Mouse (Mus musculus): Measurements from ENCODE around the gene Gpnmb.

Gpnmb gene

DNA sequence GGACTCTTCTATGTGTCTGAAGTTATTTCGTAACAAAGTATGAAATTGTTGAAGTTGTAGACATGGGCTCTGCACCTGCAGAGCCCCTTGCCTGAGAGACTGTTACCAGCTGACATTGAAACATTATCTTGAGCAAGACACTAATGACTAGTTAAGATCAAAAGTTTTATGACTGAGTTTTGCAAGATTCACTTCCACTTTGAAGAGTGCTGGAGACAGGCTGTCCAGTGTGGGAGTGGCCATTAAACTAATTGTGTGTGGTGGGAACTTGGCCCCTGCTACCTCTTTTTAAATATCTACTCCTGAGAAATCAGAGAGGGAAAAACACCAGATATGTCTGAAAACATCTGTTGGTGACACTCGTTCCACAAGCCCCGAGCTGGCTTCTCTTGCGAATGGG, 5.1 kb upstream of the Gpnmb start:
- 89% methylated on average over 4 of the region's 4 CpGs for WGBS

GRCm38 (mm10) chr6:49032783-49033182, 3.6 kb upstream of the Gpnmb start:
- 49% methylated on average over 4 of the region's 4 CpGs for WGBS

- whole genome bisulfite sequencing, result 77% methylated on average over 12 of the region's 12 CpGs
Observed at GRCm38 (mm10) chr6:49037268-49037662, 919 bp downstream of the Gpnmb start.

DNA sequence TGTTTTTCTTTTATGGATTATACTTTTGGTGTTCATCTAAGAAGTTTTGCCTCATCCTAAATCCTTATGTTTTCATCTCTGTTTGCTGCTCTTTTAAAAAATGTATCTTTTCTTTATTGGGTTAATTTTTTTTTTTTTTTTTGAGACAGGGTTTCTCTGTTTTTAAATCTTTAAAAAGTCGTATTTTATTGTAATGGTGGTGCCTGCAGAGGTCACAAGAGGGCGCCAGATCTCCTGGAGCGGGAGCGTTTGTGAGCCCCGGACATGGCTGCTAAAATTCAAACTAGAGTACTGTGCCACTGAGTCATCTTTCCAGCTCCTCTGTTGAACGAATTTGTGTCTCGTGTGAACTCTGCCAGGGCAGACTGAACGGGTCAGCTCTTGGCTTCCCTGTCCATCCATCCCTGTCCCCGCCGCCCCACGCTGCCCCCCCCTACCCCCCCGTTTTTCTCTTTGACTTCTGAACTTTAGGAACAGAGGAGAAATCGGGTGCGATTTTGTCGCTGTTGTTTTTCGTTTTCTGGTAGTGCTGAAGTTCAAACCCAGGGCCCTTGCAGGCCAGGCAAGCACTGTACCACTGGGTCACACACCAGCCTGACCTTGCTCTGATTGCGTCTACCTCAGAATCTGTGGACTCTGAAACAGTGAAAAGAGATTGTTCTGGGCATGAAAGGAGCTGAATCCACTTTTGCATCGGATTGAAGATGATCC, 3.3 kb downstream of the Gpnmb start:
- WGBS, result 13% methylated on average over 18 of the region's 18 CpGs

DNA sequence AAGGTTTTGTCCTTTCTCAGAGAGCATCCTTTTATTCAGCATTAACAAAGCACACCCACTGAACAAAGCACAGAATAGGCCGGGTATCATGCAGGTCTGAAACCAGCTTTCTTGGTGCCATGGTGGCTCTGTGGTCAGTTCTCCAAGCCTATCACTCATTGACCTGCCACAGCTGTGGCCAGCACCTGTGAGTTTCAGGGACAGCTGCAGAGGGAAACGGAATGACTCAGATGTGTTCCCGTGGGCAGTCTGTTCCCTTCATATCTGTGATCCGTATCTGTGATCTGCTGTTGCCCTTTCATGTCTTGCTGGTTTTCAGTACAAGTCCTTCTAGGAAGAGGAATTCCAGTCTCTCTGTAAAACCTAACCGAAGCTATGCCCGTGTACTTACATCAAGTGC, 10.2 kb downstream of the Gpnmb start:
- 73% methylated on average over 6 of the region's 6 CpGs for WGBS

DNA sequence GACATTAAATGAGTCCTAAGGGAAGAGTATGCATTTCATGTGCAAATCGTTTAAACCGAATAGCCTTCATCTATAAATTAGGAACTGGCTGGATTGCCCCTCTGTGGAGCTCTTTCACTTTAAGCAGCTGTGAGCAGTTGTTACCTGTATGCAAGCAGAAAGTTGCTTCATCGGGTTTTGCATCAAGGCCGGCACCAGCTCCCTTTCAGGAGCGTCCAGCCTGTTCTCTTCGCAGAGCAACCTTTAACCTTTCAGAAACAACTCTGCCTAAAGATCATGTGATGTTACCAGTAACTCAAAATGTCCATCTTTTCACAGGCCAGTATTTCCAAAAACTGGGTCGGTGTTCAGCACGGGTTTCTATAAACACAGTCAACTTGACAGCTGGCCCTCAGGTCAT, 10.6 kb downstream of the Gpnmb start:
- 90% methylated on average over 8 of the region's 8 CpGs for WGBS

DNA sequence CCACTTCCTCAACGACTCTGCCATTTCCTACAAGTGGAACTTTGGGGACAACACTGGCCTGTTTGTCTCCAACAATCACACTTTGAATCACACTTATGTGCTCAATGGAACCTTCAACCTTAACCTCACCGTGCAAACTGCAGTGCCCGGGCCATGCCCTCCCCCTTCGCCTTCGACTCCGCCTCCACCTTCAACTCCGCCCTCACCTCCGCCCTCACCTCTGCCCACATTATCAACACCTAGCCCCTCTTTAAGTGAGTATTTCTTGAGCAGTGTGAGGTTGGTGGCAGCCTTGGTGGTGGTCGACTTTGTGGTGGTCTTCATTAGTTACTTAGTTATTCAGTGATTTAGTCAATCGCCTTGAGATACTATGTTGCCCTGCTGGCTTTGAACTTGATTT, 11.5 kb downstream of the Gpnmb start:
- 83% methylated on average over 10 of the region's 10 CpGs for WGBS

DNA sequence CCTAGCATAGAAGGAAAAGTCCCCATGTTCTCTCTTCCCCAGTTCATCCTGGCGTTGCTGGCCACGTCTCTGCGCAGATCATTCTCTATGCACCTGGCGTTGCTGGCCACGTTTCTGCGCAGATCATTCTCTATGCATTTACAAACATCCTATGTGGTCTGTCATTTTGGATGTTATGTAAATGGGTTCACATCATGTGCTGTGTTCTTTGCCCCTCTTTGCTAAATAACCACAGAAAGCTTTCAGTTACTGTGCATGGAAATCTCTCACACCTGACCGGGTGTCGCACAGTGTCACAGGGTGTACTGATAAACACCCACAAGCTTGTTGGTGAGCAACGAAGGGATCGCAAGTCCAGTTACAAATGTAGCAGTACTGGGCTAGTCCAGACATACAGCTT, 12.0 kb downstream of the Gpnmb start:
- 93% methylated on average over 10 of the region's 10 CpGs for WGBS

DNA sequence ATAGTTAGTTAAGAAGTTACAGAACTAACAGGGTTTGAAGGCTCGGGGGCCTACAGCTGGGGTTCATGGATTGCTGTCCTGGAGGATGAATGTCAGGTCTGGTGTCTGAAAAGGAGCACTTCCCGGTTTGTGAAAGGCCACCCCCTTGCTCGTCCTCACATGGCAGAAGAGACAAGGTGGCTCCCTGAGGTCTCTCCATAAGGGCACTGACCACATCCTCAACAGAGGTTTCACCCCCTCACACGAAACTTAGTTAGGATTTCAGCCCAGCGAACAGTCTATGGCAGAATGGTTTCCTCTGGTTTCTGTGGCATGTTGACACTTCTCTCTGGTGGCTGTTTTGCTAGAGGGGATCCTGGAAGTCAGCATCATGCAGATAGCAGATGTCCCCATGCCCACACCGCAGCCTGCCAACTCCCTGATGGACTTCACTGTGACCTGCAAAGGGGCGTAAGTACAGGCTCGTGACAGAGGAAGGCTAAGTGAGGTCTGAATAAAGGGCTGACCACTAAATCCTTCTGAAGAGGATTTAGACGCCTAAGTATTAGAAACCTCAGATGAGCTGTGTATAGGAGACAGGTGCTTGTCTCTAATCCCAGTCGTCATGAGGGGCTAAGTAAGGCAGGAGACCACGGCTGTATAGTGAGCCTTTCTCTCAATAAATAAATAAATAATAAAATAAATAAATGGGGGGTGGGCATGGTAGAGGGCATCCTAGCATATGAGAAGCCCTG, 14.5 kb downstream of the Gpnmb start:
- WGBS, result 80% methylated on average over 11 of the region's 11 CpGs

DNA sequence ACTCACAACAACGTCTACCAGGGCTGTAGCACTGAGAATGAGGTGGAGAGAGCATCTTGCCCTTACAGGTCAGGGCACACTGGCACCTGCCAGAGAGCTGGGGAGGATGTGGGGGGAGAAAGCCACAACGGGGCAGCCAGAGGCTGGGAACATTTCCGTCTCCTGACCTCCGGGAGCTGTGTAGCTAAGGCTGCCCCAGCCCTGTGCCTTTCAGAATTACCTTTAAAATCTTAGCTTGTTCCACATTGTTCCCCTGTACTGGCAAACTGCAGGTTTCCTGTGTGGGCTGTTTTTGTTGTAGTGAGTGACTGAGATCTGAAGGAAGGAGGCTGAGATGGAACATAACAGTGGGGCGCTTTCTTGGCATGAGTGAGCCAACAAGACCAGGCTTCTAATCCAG, 15.8 kb downstream of the Gpnmb start:
- WGBS, result 82% methylated on average over 5 of the region's 5 CpGs

- 46% methylated on average over 7 of the region's 7 CpGs for WGBS
Observed at GRCm38 (mm10) chr6:49055256-49055733, 18.9 kb downstream of the Gpnmb start.

- WGBS, result 72% methylated on average over 9 of the region's 9 CpGs
Observed at GRCm38 (mm10) chr6:49056009-49056408, 19.7 kb downstream of the Gpnmb start.

GRCm38 (mm10) chr6:49057053-49058021, 21.0 kb downstream of the Gpnmb start:
- 42% methylated on average over 8 of the region's 8 CpGs for WGBS

DNA sequence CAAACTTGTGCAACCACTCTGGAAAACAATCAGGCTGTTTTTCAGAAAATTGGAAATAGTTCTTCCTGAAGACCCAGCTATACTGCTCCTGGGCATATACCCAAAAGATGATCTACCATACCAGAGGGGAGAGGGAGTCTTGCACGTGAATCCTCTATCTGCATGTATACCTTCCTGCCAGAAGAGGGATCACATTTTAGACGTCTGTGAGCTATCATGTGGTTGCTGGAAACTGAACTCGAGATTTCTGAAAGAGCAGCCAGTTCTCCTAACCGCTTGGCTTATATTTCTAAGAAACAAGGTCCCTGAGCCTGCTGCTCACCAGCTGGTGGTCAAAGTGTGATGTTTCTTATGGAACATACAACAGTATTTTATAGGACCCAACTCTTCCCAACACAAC, 32.0 kb downstream of the Gpnmb start:
- WGBS, result 36% methylated on average over 4 of the region's 4 CpGs

DNA sequence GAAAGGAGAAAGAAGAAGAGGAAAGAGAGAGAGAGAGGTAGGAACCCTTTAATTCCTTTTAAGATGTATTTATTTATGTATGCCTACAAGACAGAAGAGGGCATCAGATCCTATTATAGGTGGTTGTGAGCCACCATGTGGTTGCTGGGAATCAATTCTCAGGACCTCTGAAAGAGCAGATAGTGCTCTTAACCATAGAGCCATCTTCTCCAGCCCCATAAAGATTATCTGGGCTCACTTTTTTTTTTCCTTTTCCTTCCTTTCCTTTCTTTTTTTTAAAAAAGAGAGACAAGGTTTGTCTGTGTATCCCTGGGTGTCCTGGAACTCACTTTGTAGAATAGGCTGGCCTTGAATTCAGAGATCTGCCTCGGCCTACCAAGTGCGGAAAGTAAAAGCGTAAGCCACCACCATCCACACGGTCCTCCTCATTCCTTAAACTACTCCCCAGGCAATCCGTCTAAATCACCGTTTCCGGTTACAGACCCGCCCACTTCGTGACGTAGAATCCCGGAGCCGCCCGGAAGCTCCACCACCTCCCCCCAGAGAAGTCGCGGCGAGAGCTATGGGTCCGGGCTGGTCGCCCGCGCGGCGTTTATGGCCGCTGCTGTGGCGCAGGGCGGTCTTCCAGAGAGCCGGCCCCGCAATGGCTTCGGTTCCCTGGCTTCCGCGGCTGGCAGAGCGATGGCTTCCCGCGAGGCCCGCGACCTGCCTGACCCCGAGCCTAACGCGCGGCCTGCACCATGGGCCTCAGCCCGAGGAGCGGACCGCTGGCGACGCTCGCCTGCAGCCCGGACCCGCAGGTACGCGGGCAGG, 37.2 kb downstream of the Gpnmb start, which contains the start of gene Malsu1:
Gene Malsu1 (plus strand): TSS at position 492 of the 813 bp plus-strand sequence.
- under 1% methylated on average over 49 of the region's 49 CpGs for WGBS

- under 1% methylated on average over 19 of the region's 19 CpGs for WGBS
Observed at GRCm38 (mm10) chr6:49074117-49074490, 37.8 kb downstream of the Gpnmb start.

DNA sequence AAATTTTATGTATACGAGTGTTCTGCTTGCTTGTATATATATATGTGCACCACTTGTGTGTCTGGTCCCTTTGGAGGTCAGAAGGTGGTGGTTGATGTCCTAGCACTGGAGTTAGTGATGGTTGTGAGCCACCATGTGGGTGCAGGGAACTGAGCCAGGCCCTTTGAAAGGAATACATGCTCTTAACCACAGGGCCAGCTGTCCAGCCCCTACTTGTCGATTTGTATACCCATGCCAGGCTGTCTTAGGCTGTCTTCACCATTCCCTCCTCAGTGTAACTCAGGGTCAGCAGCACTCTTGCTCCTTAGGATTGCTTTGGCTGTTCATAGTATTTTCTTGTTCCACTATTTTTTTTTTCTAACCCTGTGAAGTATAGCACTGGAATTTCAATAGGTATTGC, 41.5 kb downstream of the Gpnmb start:
- WGBS, result 73% methylated on average over 2 of the region's 2 CpGs

DNA sequence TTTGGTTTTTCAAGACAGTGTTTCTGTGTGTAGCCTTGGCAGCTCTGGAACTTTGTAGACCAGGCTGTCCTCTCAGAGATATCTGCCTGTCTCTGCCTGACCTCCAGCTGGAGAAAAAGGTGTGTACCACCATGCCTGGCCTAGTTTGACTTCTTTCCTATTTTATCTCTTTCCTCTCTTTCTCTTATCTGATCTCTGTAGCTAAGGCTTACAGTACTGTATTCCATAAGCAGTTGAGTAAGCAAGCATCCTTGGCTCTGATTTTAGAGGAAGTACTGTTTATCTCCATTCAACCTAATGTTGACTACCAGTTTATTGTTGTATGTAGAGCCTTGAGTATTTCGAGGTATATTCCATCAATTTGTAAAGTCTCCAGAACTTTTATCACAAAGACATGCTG, 43.0 kb downstream of the Gpnmb start:
- 76% methylated on average over 1 of the region's 1 CpGs for WGBS

- 98% methylated on average over 4 of the region's 4 CpGs for WGBS
Observed at GRCm38 (mm10) chr6:49083008-49083407, 46.7 kb downstream of the Gpnmb start.

- WGBS, result 77% methylated on average over 10 of the region's 10 CpGs
Observed at GRCm38 (mm10) chr6:49094968-49095367, 58.6 kb downstream of the Gpnmb start.

DNA sequence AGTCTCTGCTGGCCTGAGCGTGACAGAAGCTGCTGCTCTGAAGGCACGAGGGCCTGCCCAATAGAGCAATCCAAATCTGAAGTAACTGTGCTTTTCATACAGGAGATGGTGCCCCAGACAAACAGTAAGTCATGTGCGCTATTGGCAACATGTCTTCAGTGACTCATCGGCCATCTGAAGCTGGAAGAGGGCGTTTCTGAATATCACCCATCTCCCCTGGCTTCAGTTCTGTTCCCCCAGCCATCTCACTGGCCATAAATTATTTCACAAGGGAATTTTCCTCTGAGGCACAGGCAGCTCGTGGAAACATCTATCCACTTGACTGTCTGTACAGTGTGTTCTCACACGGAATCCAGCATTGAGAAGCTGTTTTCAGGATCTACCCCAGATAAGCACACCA, 60.1 kb downstream of the Gpnmb start:
- WGBS, result 23% methylated on average over 7 of the region's 7 CpGs
